Mouse (Mus musculus) kidney, adult 2 months (tissue): ENCODE data around the gene Prss36. TPM values are rescaled to one million over a fixed set of nuclear protein-coding genes. Genes with fewer than 3 reads are reported as not detected.
"Not testable (repeated sequence)": the region's sequence is repeated elsewhere in the genome, so short reads cannot be mapped to it uniquely, and the experiment has no call there.

Experiments used
- DNase-seq: peaks from one replicate; pipeline ENCODE4 v3.0.0; 2021
- H3K27ac ChIP-seq: fragments of 200-500 bp; 2 replicates; pipeline ENCODE4 v1.5.1; 2012; ENCODE audit warnings: low read depth, low read length, control low read depth, inconsistent platforms; ENCODE audit not compliant: insufficient read depth
- H3K27me3 ChIP-seq: fragments of 200-500 bp; replicated peaks from 2 replicates; pipeline ENCODE4 v1.6.1; 2012; ENCODE audit warnings: mild to moderate bottlenecking, moderate library complexity, low read length, inconsistent platforms; ENCODE audit not compliant: control insufficient read depth, insufficient read depth
- H3K36me3 ChIP-seq: fragments of 200-500 bp; 2 replicates; pipeline ENCODE4 v1.6.1; 2012; ENCODE audit warnings: mild to moderate bottlenecking, moderate library complexity, low read length, inconsistent platforms; ENCODE audit not compliant: control insufficient read depth, insufficient read depth
- H3K4me1 ChIP-seq: fragments of 200-500 bp; 2 replicates; pipeline ENCODE4 v1.6.1; 2011; ENCODE audit warnings: low read length; ENCODE audit not compliant: control insufficient read depth, insufficient read depth
- H3K4me3 ChIP-seq: fragments of 200-500 bp; 2 replicates; pipeline ENCODE4 v1.5.1; 2011; ENCODE audit warnings: mild to moderate bottlenecking, low read depth, low read length, control low read depth; ENCODE audit not compliant: insufficient read depth
- CTCF ChIP-seq: fragments of 200-500 bp; conservative IDR thresholded peaks from 2 replicates; pipeline ENCODE4 v1.5.1; 2011; ENCODE audit warnings: low read depth, mild to moderate bottlenecking, control low read depth, low read length, moderate library complexity, mixed read lengths; ENCODE audit not compliant: insufficient read depth, insufficient read length
- POLR2A ChIP-seq: fragments of 200-500 bp; IDR thresholded peaks from one replicate; pipeline ENCODE4 v1.6.1; 2011; ENCODE audit warnings: low read depth, low read length, control low read depth
- WGBS: fragments of 180-500 bp; shearing (Covaris S2); methylation state at CpG from one replicate; pipeline ENCODE4 v1.1.7; 2018; 5-methylcytosine and 5-hydroxymethylcytosine counted together
- polyA plus RNA-seq: library from polyadenylated mRNA; depleted of rRNA; stranded (reverse); fragments of >200 nt; gene quantifications from 2 replicates; pipeline ENCODE4 v1.2.3, GENCODE M21; 2012

Gene Prss36
- polyA plus RNA-seq, 1 experiment, result 21.9 TPM

DNA sequence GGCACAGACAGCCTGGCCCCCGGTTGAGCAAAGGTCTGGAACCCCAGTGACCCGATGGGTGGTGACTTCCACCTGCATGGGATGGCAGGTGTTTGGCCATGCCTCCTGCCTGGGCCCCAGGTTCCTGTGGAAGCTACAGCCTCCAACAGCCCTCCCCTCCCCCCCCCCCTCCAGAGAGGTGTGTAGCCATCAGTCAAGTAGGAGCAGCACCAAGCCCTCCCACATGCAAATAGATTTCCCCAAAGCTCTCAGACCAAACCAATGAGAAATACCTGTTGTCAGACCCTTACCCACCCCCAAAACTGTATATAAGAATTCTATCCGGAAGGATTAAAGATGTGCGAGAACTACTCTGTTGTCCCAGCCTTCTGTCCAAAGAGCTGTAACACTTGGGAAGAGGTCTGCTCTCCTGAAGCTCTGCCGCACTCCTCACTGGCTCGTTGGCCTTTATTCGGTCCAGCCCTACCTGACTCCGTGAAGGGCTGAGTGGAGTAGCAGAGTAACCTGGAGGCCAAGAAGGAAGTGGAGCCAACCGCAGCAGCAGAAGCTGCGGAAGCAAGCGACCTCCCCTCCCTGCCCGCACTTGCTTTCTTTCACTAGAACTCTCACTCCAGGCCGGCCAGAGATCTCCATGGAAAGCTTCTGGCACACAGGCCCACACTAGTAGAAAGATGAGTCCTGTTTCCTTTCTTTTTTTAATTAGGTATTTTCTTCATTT, 6.5 kb upstream of the Prss36 start:
- Histone ChIP-seq H3K36me3 (no peaks in the 10 kb centered on the region), H3K27ac (no peak overlapping the region), H3K27me3 (no peaks in the 10 kb centered on the region), H3K4me1 (no peaks in the 10 kb centered on the region), H3K4me3 (no peak overlapping the region)
- WGBS, result 52% methylated on average over 13 of the region's 13 CpGs
- no peak for DNase-seq
- TF ChIP-seq POLR2A (no peak), CTCF (no peak)

DNA sequence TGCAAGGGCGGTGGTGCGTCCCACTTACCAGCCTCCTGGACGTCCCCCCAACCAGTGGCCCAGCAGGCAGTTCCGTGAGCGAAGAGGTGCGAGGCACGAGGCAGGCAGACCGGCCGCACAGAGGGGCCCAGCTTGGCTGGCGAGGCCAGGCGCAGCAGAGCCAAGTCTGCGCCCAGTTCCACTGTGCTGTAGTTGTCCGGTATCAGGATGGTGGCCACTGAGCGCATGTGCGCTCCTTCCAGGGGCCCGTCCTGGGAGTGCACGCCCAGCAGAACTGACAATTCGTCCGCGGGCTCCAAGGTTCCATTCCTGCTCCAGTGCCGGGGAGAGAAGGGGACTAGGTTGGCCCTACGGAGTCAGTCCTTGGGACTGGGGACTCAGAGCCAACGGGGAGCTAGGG, 1.9 kb downstream of the Prss36 start:
- Histone ChIP-seq H3K4me1 (no peaks in the 10 kb centered on the region), H3K4me3 (no peak overlapping the region), H3K36me3 (no peaks in the 10 kb centered on the region), H3K27ac (no peak overlapping the region), H3K27me3 (no peaks in the 10 kb centered on the region)
- TF ChIP-seq CTCF, result no peak
- no peak for TF ChIP-seq POLR2A
- 18% methylated on average over 23 of the region's 23 CpGs for WGBS
- no peak for DNase-seq

DNA sequence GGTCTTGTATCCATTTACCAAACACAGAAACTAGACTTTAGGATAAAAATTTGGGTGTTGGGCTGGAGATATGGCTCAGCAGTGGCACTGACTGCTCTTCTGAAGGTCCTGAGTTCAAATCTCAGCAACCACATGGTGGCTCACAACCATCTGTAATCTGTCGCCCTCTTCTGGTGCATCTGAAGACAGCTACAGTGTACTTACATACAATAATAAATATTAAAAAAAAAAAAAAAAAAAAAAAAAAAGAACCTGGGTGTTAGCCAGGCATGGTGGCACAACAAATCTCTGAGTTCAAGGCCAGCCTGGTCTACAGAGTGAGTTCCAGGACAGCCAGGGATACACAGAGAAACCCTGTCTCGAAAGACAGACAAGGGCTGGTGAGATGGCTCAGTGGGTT, 4.4 kb downstream of the Prss36 start:
- H3K4me1 ChIP-seq, H3K36me3 ChIP-seq, H3K4me3 ChIP-seq, H3K27me3 ChIP-seq, H3K27ac ChIP-seq, DNase-seq: not testable (repeated sequence)
- whole genome bisulfite sequencing, result 46% methylated on average over 2 of the region's 2 CpGs

DNA sequence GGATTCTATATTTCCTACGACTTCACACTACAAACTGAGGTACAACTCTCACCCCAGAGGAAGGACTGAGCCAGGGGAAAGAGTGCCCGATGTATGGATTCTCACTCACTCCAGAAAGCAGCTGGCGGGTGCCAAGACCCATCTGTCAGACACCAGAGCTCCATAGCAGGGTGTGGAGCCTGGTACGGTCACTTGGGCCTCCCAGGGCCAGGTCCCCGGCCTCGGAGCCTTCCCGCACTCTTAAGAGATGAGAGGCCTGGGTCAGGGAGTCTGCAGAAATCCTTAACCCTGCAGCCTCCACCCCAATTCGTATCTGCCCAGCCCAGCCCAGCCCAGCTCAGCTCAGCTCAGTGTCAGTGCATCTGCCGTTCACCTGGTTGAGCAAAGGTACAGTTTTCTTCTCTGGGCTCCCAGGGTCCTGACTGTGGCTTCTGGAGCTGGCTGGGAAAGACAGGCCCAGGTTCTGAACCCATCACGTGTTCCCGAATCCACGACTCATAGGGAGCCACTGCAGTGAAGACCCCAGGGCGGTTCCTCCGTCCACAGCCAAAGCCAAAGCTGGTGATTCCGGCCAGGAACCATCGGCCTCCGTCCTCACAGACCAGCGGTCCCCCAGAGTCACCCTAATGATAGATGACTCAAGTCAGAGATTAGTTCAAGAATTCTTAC, 10.2 kb downstream of the Prss36 start:
- Histone ChIP-seq H3K36me3 (no peaks in the 10 kb centered on the region), H3K4me1 (peaks cover 33% of the 10 kb centered on the region), H3K27ac (no peak overlapping the region), H3K4me3 (peak overlapping the region; percentile 75), H3K27me3 (no peaks in the 10 kb centered on the region)
- TF ChIP-seq CTCF, result no peak
- no peak for TF ChIP-seq POLR2A
- no peak for DNase-seq
- WGBS, result 65% methylated on average over 18 of the region's 18 CpGs

DNA sequence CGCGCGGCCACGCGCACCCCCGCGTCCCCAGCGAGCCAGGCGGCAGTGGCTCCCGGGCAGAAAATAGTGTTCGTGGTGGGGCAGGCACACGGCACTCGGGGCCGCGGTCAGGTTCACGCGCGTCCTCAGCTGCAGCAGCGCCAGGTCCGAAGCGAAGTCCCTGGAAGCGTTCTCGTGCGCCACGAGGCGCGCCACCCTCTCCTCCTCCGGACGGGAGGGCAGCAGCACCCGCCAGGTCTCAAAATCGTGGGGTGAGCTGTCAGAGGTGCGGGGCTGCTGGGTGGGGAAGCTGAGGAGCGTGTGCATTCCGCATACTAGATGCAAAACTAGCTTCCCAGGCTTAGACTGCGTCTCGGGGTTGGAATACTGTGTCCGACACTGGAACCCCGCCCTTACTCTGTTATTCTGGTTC, 10.8 kb downstream of the Prss36 start:
- no peaks in the 10 kb centered on the region for H3K36me3 ChIP-seq
- H3K27me3 ChIP-seq, result no peaks in the 10 kb centered on the region
- WGBS, result under 1% methylated on average over 38 of the region's 38 CpGs
- peak overlapping the region; percentile 6; the same call in 1 of the 2 replicates for H3K27ac ChIP-seq
- H3K4me1 ChIP-seq, result peaks cover 36% of the 10 kb centered on the region
- TF ChIP-seq POLR2A (no peak), CTCF (no peak)
- no peak for DNase-seq
- H3K4me3 ChIP-seq, result peak overlapping the region; percentile 75

DNA sequence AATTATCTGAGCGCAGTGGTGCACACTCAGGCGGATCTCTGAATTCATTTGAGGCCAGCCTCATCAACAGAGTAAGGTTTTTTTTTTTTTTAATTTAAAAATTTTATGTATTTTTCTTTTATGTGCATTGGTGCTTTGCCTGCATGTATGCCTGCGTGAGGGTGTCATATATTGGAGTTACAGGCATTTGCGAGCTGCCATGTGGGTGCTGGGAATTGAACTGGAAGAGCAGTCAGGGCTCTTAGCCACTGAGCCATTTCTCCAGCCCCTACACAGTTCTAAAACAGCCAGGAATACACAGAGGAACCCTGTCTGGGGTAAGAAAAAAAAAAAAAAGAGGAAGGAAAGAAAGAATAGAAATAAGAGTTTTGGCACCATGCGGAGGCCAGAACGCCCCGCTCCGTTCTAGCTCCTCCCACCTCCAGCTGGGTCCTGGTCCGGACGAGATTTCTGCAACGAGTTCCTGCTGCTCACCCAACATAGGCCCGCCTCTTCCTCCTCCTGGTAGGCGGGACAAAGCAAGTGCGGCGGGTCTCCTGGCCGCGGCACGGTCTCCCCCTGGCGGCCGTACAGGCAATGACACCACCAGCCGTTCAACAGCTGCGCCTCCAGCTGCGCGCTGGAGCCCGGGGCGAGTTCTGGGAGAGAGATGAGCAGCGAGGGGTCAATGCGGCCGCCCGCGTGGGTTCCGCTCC, 11.3 kb downstream of the Prss36 start:
- WGBS, result 6% methylated on average over 32 of the region's 32 CpGs
- H3K27ac ChIP-seq, result 0 out of 2 replicates have a peak overlapping the region, but pooled peaks have one; percentile 6
- H3K4me1 ChIP-seq, result peaks cover 41% of the 10 kb centered on the region
- H3K4me3 ChIP-seq, result peak overlapping the region; percentile 75
- no peaks in the 10 kb centered on the region for H3K27me3 ChIP-seq
- peak; percentile 98 for DNase-seq
- TF ChIP-seq CTCF (peak; percentile 89), POLR2A (peak; percentile 20)
- no peaks in the 10 kb centered on the region for H3K36me3 ChIP-seq

DNA sequence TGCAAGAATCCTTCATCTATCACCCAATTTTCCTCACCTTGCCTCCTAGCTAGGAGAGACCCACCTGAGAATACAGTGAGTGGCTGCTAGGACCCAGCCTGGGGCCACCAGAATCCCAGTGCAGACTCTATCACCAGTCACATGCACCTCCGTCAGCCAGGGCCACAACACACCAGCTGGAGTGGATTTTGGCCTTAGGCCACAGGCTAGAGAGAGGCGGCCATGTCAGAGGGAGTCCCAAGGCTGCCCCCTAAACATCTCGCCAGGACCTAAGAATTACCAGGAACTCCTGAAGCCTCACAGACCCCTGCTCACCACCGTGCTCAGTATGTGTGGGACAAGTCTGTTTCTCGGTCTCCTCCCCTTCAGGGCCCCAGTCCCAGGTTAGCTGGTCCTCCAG, 12.4 kb downstream of the Prss36 start:
- no peak for DNase-seq
- Histone ChIP-seq H3K4me3 (no peak overlapping the region), H3K27me3 (no peaks in the 10 kb centered on the region), H3K36me3 (no peaks in the 10 kb centered on the region), H3K4me1 (peaks cover 42% of the 10 kb centered on the region), H3K27ac (no peak overlapping the region)
- no peak for TF ChIP-seq CTCF
- no peak for TF ChIP-seq POLR2A
- 77% methylated on average over 5 of the region's 5 CpGs for WGBS
